In genomic region chr14:54103541-54103940, GRCm38 (mm10) we compare ENCODE assay signal across 28 mouse cellular contexts.
"Had no signal": no experiment of that assay in that cellular context is flagged by ENCODE, and none has a peak within 500 bp of the region (broad histone marks: within the 10 kb centered on the region; RNA-seq: fewer than 3 reads in every experiment).

No protein-coding gene starts in this region.

- ATAC-seq: liver, embryonic 12.5 days; liver, postnatal 0 days; lung, postnatal 0 days; midbrain, embryonic 13.5 days had no signal

- H3K4me2 ChIP-seq: limb, embryonic 12.5 days; limb, embryonic 13.5 days; limb, embryonic 15.5 days; liver, embryonic 11.5 days; liver, embryonic 12.5 days; liver, embryonic 13.5 days; liver, embryonic 15.5 days; lung, embryonic 15.5 days; midbrain, embryonic 11.5 days; midbrain, embryonic 12.5 days; midbrain, embryonic 13.5 days; midbrain, embryonic 15.5 days had no signal

- DNase-seq: left cerebral cortex, postnatal 4 days; liver; liver, embryonic 13.5 days; liver, postnatal 0 days; lung, adult 2 months; lung, postnatal 14 days; lung, postnatal 36 days; lung, postnatal 4 days; midbrain, embryonic 14.5 days had no signal

- H3K36me3 ChIP-seq: limb, embryonic 10.5 days; limb, embryonic 12.5 days; limb, embryonic 13.5 days; limb, embryonic 15.5 days; liver, embryonic 12.5 days; liver, embryonic 13.5 days; liver, embryonic 15.5 days; lung, embryonic 15.5 days; midbrain, embryonic 10.5 days; midbrain, embryonic 12.5 days; midbrain, embryonic 13.5 days; midbrain, embryonic 15.5 days had no signal

- H3K4me3 ChIP-seq: left cerebral cortex, adult 2 months; limb, embryonic 10.5 days; limb, embryonic 12.5 days; limb, embryonic 13.5 days; limb, embryonic 15.5 days; liver, embryonic 12.5 days; liver, embryonic 13.5 days; liver, embryonic 15.5 days; lung, embryonic 15.5 days; megakaryocyte, embryonic 14.5 days; midbrain, embryonic 10.5 days; midbrain, embryonic 12.5 days; midbrain, embryonic 13.5 days; midbrain, embryonic 15.5 days; myocyte had no signal

- H3K9me3 ChIP-seq: limb, embryonic 10.5 days; limb, embryonic 12.5 days; limb, embryonic 13.5 days; limb, embryonic 15.5 days; liver, embryonic 12.5 days; liver, embryonic 13.5 days; liver, embryonic 15.5 days; lung, embryonic 15.5 days; megakaryocyte, embryonic 14.5 days; midbrain, embryonic 10.5 days; midbrain, embryonic 12.5 days; midbrain, embryonic 13.5 days; midbrain, embryonic 15.5 days had no signal

- H3K9ac ChIP-seq: limb, embryonic 12.5 days; limb, embryonic 13.5 days; limb, embryonic 15.5 days; liver, embryonic 12.5 days; liver, embryonic 13.5 days; liver, embryonic 14.5 days; liver, embryonic 15.5 days; liver, postnatal 0 days; lung, embryonic 15.5 days; midbrain, embryonic 12.5 days; midbrain, embryonic 13.5 days; midbrain, embryonic 15.5 days had no signal

- H3K27ac ChIP-seq: left cerebral cortex, adult 2 months; limb, embryonic 10.5 days; limb, embryonic 12.5 days; limb, embryonic 13.5 days; limb, embryonic 15.5 days; liver, embryonic 12.5 days; liver, embryonic 13.5 days; liver, embryonic 14.5 days; liver, embryonic 15.5 days; lung, embryonic 15.5 days; macrophage; midbrain, embryonic 10.5 days; midbrain, embryonic 12.5 days; midbrain, embryonic 13.5 days; midbrain, embryonic 15.5 days had no signal

- H3K27me3 ChIP-seq: limb, embryonic 12.5 days; limb, embryonic 13.5 days; limb, embryonic 15.5 days; lung, embryonic 15.5 days; midbrain, embryonic 12.5 days; midbrain, embryonic 13.5 days; midbrain, embryonic 15.5 days had no signal
